Comparison of ENCODE assay signal across 8 mouse cellular contexts in the genomic region with DNA sequence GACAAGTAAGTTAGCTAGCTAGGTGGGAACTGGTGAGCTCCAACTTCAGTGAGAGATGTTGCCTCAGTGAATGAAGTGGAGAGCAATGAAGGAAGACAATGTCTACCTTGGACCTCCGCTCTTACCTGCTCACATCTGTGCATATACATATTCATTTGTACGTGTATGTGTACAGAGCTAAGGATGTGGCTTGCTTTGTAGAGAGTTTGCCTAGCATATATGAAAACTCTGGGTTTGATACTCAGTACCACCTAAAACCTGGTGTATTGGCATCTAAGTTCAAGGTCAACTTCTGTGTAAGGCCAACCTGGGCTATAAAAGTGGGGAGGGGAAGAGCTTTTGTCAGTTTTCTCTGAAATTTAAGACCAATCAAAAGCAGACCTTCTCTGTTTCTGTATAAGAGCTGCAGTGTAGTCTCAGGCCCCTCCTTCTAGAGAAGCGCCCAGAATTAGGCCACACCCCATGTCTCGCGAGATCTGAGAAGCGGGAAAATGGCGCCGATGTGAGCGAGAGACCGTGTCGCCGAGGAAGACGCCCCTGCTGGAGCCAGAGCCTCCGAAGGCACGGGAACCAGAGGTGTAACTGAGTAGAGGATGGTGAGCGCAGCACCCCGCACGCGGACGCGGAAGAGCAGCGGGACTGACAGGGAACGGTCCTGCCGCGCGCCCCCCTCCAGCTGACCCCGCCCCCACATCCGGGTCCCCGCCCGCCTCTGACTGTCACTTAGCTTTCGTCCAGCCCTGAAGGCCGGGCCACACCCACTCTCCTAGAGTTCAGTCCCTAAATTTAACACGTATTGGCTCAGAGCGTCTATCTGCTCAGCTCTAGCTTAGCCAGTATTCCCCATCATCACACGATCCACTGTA. TPM values are rescaled to one million over a fixed set of nuclear protein-coding genes. Genes with fewer than 3 reads are reported as not detected.
A peak's percentile ranks its signal among the peaks of the same experiment; 100 is the strongest.
DNase-seq lines count a peak whose midpoint lies in the region; ATAC-seq lines count a peak whose summit lies in the region.

A gene (plus strand): TSS at position 470 of the 866 bp plus-strand sequence.

- H3K4me3 ChIP-seq in hindbrain, embryonic 13.5 days: peak within 1 kb of the TSS; percentile 68

- H3K27ac ChIP-seq in hindbrain, embryonic 13.5 days: peak within 1 kb of the TSS; percentile 99

- H3K4me1 ChIP-seq in hindbrain, embryonic 13.5 days (replicated peaks): peaks cover 34% of the 10 kb centered on the region

- peak; percentile 96 for DNase-seq in NIH3T3 (ENCODE audit: low read depth)
- DNase-seq in cerebellum, postnatal 10 days: peak; percentile 95
- DNase-seq in frontal cortex, postnatal 14 days (ENCODE audit: low spot score in 2 of 2): peak; percentile 82 to 86
- peak; percentile 83 to 84 for DNase-seq in layer of hippocampus, postnatal 25 days (ENCODE audit: extremely low spot score in 1 of 2, low spot score in 1 of 2)
- DNase-seq in lung, postnatal 25 days (ENCODE audit: low spot score): peak; percentile 96
- peak; percentile 96 for DNase-seq in retina, embryonic 14.5 days (ENCODE audit: low spot score)
- DNase-seq in thymus, postnatal 4 days: peak; percentile 93

- H3K9ac ChIP-seq in hindbrain, embryonic 13.5 days: peak within 1 kb of the TSS; percentile 86

- peak within 1 kb of the TSS; percentile 77 for H3K4me2 ChIP-seq in hindbrain, embryonic 13.5 days

- peak; percentile 95 for ATAC-seq in hindbrain, embryonic 13.5 days (ENCODE audit: low FRiP score)

- 3% methylated on average over 35 of the region's 35 CpGs for WGBS in hindbrain, embryonic 13.5 days

- no peaks in the 10 kb centered on the region for H3K9me3 ChIP-seq in hindbrain, embryonic 13.5 days

- peaks cover 25% of the 10 kb centered on the region for H3K36me3 ChIP-seq in hindbrain, embryonic 13.5 days

- H3K27me3 ChIP-seq in hindbrain, embryonic 13.5 days: no peaks in the 10 kb centered on the region

RNA-seq across cellular contexts. Expression of the gene that starts here (rescaled TPM):
- 68.9 and 70.0 TPM in 2 replicates for polyA plus RNA-seq in hindbrain, embryonic 13.5 days (2015; fragmentation: Nextera tagmentation; extraction: Ambion mirVana)
- 10 to 100 TPM; 42.8 to 52.2 TPM for total RNA-seq in layer of hippocampus, postnatal 25 days (2021)

Comparison
In these comparisons a context has a peak if more than half of its experiments do, and no peak if none do; other contexts are left out.
1. Peak in every context shown above with its lines: DNase-seq, ATAC-seq, H3K4me3 ChIP-seq and H3K27ac ChIP-seq.